Mouse (Mus musculus): ENCODE measurements at regions not wholly inside any gene's neighbourhood (a gene's known extent, or its start where the extent isn't known, plus 50 kb on each side); places are given as distances from the start of the nearest gene placed in this dataset.

GRCm38 (mm10) chr3:128976752-128977151 is 222.9 kb upstream of the Pitx2 start:
- WGBS, result 69% methylated on average over 5 of the region's 5 CpGs
- no peaks in the 10 kb centered on the region for H3K79me2 ChIP-seq (ENCODE audit: control insufficient read depth, insufficient read depth, low read length)
- H3K27ac ChIP-seq (replicated peaks; ENCODE audit: insufficient read depth, low read depth, low read length), result no peak overlapping the region
- no peaks in the 10 kb centered on the region for H3K36me3 ChIP-seq (ENCODE audit: control insufficient read depth, insufficient read depth, low read length)
- DNase-seq (ENCODE audit: extremely low read depth, low read depth, low spot score), result no peak
- H3K4me1 ChIP-seq (ENCODE audit: control insufficient read depth, insufficient read depth, low read length), result no peaks in the 10 kb centered on the region
- TF ChIP-seq CTCF (IDR thresholded peaks at IDR 0.05; ENCODE audit: low read depth, low read length) (no peak), POLR2A (IDR thresholded peaks at IDR 0.05; ENCODE audit: extremely low read depth, insufficient read depth, low read length) (no peak)
- H3K9ac ChIP-seq (ENCODE audit: low read depth, low read length), result no peak overlapping the region
- no peaks in the 10 kb centered on the region for H3K27me3 ChIP-seq (ENCODE audit: control insufficient read depth, insufficient read depth, low read length)
- no peak overlapping the region for H3K4me3 ChIP-seq (ENCODE audit: insufficient read depth, low read depth, low read length)

DNA sequence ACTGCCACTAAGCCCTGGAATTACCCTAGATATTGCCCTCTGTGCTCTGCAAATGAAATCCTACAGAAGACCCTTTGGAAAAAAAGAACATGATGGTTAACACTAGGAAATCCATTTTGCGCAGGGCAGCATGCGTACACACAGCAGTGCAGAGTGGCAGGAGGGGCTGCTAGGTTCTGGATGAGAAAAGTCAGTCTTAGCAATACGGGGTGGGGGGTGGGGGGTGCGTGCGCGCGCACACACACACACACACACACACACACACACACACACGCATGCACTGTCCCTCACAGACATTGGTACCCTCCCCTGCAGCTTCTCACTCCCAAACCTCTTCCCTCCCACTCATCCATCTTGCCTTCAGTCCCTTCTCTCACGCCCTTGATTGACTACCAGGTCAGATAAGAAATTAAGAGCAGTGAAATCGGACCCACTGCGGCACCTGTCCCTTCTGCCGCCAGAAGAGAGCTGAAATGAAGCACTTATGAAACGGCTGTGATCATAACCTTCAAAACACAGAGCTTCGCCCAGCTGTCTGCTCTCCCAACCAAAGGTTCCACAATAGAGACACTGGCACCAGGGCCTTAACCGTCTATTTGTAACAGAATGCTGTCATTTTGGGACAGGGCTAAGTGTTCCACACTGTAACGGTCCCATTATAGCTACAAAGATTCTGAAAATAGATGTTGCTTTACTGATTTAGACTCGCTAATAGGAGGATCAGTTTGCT is 209.3 kb upstream of the Pitx2 start:
- no peak for DNase-seq (ENCODE audit: extremely low read depth, low read depth, low spot score)
- no peaks in the 10 kb centered on the region for H3K4me1 ChIP-seq (ENCODE audit: control insufficient read depth, insufficient read depth, low read length)
- 79% methylated on average over 17 of the region's 17 CpGs for WGBS

GRCm38 (mm10) chr3:129002866-129003265 is 196.8 kb upstream of the Pitx2 start:
- no peak overlapping the region for H3K9ac ChIP-seq (ENCODE audit: low read depth, low read length)
- H3K27me3 ChIP-seq (ENCODE audit: control insufficient read depth, insufficient read depth, low read length), result no peaks in the 10 kb centered on the region
- no peak overlapping the region for H3K4me3 ChIP-seq (ENCODE audit: insufficient read depth, low read depth, low read length)
- H3K36me3 ChIP-seq (ENCODE audit: control insufficient read depth, insufficient read depth, low read length), result no peaks in the 10 kb centered on the region
- TF ChIP-seq CTCF (IDR thresholded peaks at IDR 0.05; ENCODE audit: low read depth, low read length), result no peak
- no peak for TF ChIP-seq POLR2A (IDR thresholded peaks at IDR 0.05; ENCODE audit: extremely low read depth, insufficient read depth, low read length)
- H3K79me2 ChIP-seq (ENCODE audit: control insufficient read depth, insufficient read depth, low read length), result no peaks in the 10 kb centered on the region
- DNase-seq (ENCODE audit: extremely low read depth, low read depth, low spot score), result no peak
- WGBS, result 75% methylated on average over 7 of the region's 7 CpGs
- no peak overlapping the region for H3K27ac ChIP-seq (replicated peaks; ENCODE audit: insufficient read depth, low read depth, low read length)
- H3K4me1 ChIP-seq (ENCODE audit: control insufficient read depth, insufficient read depth, low read length), result no peaks in the 10 kb centered on the region

More for the DNA sequence above, 209.3 kb upstream of the Pitx2 start:
- Histone ChIP-seq H3K36me3 (ENCODE audit: control insufficient read depth, insufficient read depth, low read length) (no peaks in the 10 kb centered on the region), H3K27me3 (ENCODE audit: control insufficient read depth, insufficient read depth, low read length) (no peaks in the 10 kb centered on the region), H3K9ac (ENCODE audit: low read depth, low read length) (no peak overlapping the region), H3K4me3 (ENCODE audit: insufficient read depth, low read depth, low read length) (no peak overlapping the region), H3K27ac (replicated peaks; ENCODE audit: insufficient read depth, low read depth, low read length) (no peak overlapping the region), H3K79me2 (ENCODE audit: control insufficient read depth, insufficient read depth, low read length) (no peaks in the 10 kb centered on the region)
- TF ChIP-seq CTCF (IDR thresholded peaks at IDR 0.05; ENCODE audit: low read depth, low read length) (no peak), POLR2A (IDR thresholded peaks at IDR 0.05; ENCODE audit: extremely low read depth, insufficient read depth, low read length) (no peak)

GRCm38 (mm10) chr3:129004085-129004484 is 195.6 kb upstream of the Pitx2 start:
- Histone ChIP-seq H3K79me2 (ENCODE audit: control insufficient read depth, insufficient read depth, low read length) (no peaks in the 10 kb centered on the region), H3K27me3 (ENCODE audit: control insufficient read depth, insufficient read depth, low read length) (no peaks in the 10 kb centered on the region), H3K4me1 (ENCODE audit: control insufficient read depth, insufficient read depth, low read length) (no peaks in the 10 kb centered on the region), H3K9ac (ENCODE audit: low read depth, low read length) (no peak overlapping the region), H3K27ac (replicated peaks; ENCODE audit: insufficient read depth, low read depth, low read length) (no peak overlapping the region), H3K36me3 (ENCODE audit: control insufficient read depth, insufficient read depth, low read length) (no peaks in the 10 kb centered on the region), H3K4me3 (ENCODE audit: insufficient read depth, low read depth, low read length) (no peak overlapping the region)
- no peak for DNase-seq (ENCODE audit: extremely low read depth, low read depth, low spot score)
- no peak for TF ChIP-seq CTCF (IDR thresholded peaks at IDR 0.05; ENCODE audit: low read depth, low read length)
- TF ChIP-seq POLR2A (IDR thresholded peaks at IDR 0.05; ENCODE audit: extremely low read depth, insufficient read depth, low read length), result no peak
- 83% methylated on average over 8 of the region's 8 CpGs for WGBS

GRCm38 (mm10) chr3:129038877-129039276 is 160.8 kb upstream of the Pitx2 start:
- DNase-seq (ENCODE audit: extremely low read depth, low read depth, low spot score), result no peak
- H3K4me1 ChIP-seq (ENCODE audit: control insufficient read depth, insufficient read depth, low read length), result no peaks in the 10 kb centered on the region
- H3K4me3 ChIP-seq (ENCODE audit: insufficient read depth, low read depth, low read length), result no peak overlapping the region
- 90% methylated on average over 2 of the region's 2 CpGs for WGBS
- no peaks in the 10 kb centered on the region for H3K27me3 ChIP-seq (ENCODE audit: control insufficient read depth, insufficient read depth, low read length)
- H3K27ac ChIP-seq (replicated peaks; ENCODE audit: insufficient read depth, low read depth, low read length), result no peak overlapping the region
- no peak overlapping the region for H3K9ac ChIP-seq (ENCODE audit: low read depth, low read length)
- H3K79me2 ChIP-seq (ENCODE audit: control insufficient read depth, insufficient read depth, low read length), result no peaks in the 10 kb centered on the region
- no peaks in the 10 kb centered on the region for H3K36me3 ChIP-seq (ENCODE audit: control insufficient read depth, insufficient read depth, low read length)
- TF ChIP-seq CTCF (IDR thresholded peaks at IDR 0.05; ENCODE audit: low read depth, low read length), result no peak
- TF ChIP-seq POLR2A (IDR thresholded peaks at IDR 0.05; ENCODE audit: extremely low read depth, insufficient read depth, low read length), result no peak

- no peak for DNase-seq (ENCODE audit: extremely low read depth, low read depth, low spot score)
- no peaks in the 10 kb centered on the region for H3K79me2 ChIP-seq (ENCODE audit: control insufficient read depth, insufficient read depth, low read length)
- H3K27ac ChIP-seq (replicated peaks; ENCODE audit: insufficient read depth, low read depth, low read length), result no peak overlapping the region
- no peaks in the 10 kb centered on the region for H3K27me3 ChIP-seq (ENCODE audit: control insufficient read depth, insufficient read depth, low read length)
- no peak overlapping the region for H3K4me3 ChIP-seq (ENCODE audit: insufficient read depth, low read depth, low read length)
- WGBS, result 83% methylated on average over 5 of the region's 5 CpGs
- no peak overlapping the region for H3K9ac ChIP-seq (ENCODE audit: low read depth, low read length)
- H3K36me3 ChIP-seq (ENCODE audit: control insufficient read depth, insufficient read depth, low read length), result no peaks in the 10 kb centered on the region
- no peaks in the 10 kb centered on the region for H3K4me1 ChIP-seq (ENCODE audit: control insufficient read depth, insufficient read depth, low read length)
- no peak for TF ChIP-seq CTCF (IDR thresholded peaks at IDR 0.05; ENCODE audit: low read depth, low read length)
- no peak for TF ChIP-seq POLR2A (IDR thresholded peaks at IDR 0.05; ENCODE audit: extremely low read depth, insufficient read depth, low read length)
Observed at GRCm38 (mm10) chr3:129044834-129045233, 154.8 kb upstream of the Pitx2 start.
